Mouse (Mus musculus): Measurements from ENCODE around the gene Rgs3. TPM values are rescaled to one million over a fixed set of nuclear protein-coding genes. Genes with fewer than 3 reads are reported as not detected.

Gene Rgs3
- polyA plus RNA-seq, 1 experiment from 2014 or later, result 46.7 TPM

DNA sequence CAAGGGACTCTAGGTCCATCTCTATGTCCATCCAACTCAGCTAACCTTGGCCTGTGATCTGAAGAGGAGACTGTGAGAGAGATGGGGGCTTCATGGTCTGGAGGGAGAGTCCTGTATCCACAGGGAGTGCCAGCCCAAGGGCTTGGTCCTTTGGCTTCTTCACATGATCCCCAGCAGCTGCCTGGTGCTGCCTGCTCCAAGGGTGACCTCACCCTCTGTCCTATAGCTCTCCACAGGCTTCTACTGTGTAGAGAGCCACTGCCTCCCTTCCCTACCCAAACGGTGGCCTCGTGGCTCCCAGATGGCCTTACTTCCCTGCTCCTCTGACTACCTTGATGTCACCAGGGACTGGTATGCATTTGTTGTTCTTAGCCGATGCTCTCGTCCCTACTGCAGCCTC lies 92.6 kb downstream of the Rgs3 start:
- no peak overlapping the region for H3K4me3 ChIP-seq
- no peaks in the 10 kb centered on the region for H3K9me3 ChIP-seq
- H3K27ac ChIP-seq (replicated peaks), result no peak overlapping the region
- no peak overlapping the region for H3K9ac ChIP-seq (replicated peaks)
- no peaks in the 10 kb centered on the region for H3K36me3 ChIP-seq
- 83% methylated on average over 4 of the region's 4 CpGs for WGBS
- no peaks in the 10 kb centered on the region for H3K27me3 ChIP-seq
- peaks cover 12% of the 10 kb centered on the region; the same call in 1 of the 2 replicates for H3K4me1 ChIP-seq
- no peak overlapping the region for H3K4me2 ChIP-seq (replicated peaks)
- ATAC-seq (replicated peaks), result no peak

DNA sequence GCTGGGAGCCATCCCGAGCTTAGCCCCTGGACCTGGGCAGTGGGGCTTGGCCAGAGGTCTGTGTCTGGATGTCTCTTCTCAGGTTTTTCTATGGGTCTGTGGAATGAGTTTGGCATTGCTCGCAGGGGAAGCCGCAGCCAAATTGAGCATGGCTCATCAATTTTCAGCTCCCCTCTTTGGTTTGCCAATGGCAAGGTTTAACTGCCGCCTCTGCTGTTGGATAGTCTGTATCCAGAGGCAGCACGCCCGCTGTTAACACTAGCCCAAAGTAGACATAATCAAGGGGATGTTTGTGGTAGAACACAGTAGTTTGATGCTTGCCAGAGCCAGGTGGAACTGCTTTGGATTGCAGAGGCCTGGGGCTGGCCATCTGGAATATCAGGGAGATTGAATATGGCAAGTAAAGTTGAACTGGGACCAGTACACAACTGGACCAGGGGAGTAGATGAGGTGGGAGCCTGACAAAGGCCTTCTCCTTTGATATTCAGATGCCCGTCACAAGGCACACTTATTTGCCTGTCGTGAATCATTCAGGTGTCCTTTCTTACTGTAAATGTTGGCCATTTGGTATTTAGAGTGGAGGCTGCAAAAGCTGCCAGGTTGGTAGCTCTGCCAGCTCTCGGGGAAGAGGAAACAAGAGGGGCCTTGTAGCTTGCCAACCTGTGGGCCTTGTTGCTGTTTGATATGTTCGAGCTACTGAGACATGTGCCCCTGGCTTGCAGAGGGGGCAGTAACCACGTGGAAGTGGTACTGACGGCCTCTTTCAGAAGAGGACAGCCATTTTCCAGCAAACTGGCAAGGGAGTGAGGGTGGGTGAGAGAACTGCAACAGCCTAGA lies 93.5 kb downstream of the Rgs3 start:
- H3K4me3 ChIP-seq, result no peak overlapping the region
- no peaks in the 10 kb centered on the region for H3K9me3 ChIP-seq
- H3K4me2 ChIP-seq (replicated peaks), result no peak overlapping the region
- no peak for ATAC-seq (replicated peaks)
- peaks cover 12% of the 10 kb centered on the region; the same call in 1 of the 2 replicates for H3K4me1 ChIP-seq
- H3K9ac ChIP-seq (replicated peaks), result no peak overlapping the region
- 70% methylated on average over 12 of the region's 12 CpGs for WGBS
- no peaks in the 10 kb centered on the region for H3K36me3 ChIP-seq
- H3K27me3 ChIP-seq, result no peaks in the 10 kb centered on the region
- H3K27ac ChIP-seq (replicated peaks), result no peak overlapping the region

DNA sequence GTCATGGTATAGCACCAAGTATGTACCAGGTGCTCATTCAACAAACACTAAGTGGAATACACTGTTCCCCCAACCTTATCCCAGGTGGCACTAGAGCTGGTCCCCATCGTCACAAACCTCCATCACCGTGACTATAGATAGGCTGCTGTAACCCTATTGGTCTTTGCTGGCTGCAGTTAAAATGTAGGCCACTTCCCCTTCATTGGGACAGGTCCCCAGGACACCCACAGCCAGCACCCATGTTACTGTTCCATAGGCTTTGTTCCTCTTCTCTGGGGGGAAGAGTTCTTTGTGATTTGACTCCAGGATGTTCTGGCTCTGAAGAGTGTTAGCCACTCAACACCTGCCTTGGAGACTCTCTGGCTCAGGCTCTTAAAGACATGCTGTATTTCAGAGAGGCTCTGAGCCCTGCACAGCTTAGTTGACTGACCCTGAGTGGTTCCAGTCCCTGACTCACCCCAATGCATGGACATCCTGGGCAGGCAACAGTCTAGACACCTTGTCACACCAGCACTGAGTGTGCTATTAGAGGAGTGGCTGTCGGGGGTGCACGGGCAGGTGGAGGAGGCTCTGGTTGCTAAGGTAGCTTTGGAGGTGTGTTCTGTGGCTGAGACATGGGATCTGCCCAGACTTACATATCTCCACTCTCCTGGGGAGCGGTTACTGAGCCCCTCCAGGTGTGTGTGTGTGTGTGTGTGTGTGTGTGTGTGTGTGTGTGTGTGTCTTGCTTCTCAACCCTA lies 94.4 kb downstream of the Rgs3 start:
- Histone ChIP-seq H3K9ac (replicated peaks) (no peak overlapping the region), H3K9me3 (no peaks in the 10 kb centered on the region), H3K27me3 (no peaks in the 10 kb centered on the region), H3K36me3 (no peaks in the 10 kb centered on the region), H3K4me3 (no peak overlapping the region), H3K27ac (replicated peaks) (no peak overlapping the region), H3K4me2 (replicated peaks) (no peak overlapping the region), H3K4me1 (peaks cover 12% of the 10 kb centered on the region; the same call in 1 of the 2 replicates)
- ATAC-seq (replicated peaks), result no peak
- 92% methylated on average over 5 of the region's 5 CpGs for WGBS

DNA sequence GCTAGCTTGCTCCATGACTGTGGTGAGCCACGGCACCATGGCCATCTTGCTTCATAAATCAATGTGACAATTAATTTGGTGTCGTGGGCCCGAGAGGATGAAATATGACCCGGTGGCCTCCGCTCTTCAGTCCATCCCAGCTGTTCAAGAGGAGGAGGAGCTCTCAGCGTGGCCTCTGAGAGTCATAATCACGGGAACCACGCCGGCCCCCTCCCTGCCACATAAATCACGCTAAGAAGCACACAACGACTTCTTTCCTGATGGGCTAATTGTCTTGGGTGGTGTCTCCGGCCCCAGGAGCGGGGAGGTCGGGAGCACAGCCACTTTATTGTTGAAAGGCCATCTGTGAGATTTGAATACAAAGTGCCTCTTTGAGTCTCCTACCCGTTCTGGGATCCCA lies 99.6 kb downstream of the Rgs3 start:
- H3K36me3 ChIP-seq, result no peaks in the 10 kb centered on the region
- H3K4me2 ChIP-seq (replicated peaks), result no peak overlapping the region
- no peaks in the 10 kb centered on the region for H3K27me3 ChIP-seq
- no peak overlapping the region for H3K4me3 ChIP-seq
- no peak for ATAC-seq (replicated peaks)
- 50% methylated on average over 15 of the region's 15 CpGs for WGBS
- no peak overlapping the region for H3K27ac ChIP-seq (replicated peaks)
- peaks cover 31% of the 10 kb centered on the region for H3K4me1 ChIP-seq
- H3K9me3 ChIP-seq, result no peaks in the 10 kb centered on the region
- no peak overlapping the region for H3K9ac ChIP-seq (replicated peaks)

DNA sequence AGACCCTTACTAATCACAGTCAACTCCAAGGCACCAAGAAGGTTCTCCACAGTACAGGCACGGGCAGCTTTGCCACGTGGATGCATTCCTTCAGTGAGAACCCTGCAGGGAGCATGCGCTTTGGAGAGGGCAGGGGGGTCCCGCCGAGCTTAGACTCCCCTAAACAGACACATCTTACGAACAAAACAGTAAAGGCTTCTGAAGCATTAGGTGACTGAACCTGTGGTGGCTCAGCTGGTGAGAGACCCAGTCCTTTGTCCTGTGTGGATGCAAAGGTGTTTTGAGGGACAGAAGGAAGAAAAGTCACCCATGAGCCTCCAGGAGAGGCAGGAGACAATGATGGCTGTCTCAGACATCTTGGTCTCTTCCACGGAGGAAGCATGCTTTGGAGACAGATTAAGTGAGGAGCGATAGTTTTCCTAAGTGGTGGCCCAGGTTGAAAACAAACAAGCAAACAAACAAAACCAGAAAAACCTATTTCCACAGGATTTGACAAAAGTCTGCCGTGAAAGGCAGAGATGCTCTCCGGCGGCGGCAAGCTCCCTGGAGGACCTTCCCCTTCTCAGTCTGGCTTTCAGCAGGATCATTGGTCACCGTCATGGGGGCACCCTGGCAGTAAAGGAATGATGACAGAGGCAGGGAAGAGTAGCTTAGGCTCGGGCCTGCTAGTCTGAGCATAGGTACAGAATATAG lies 100.4 kb downstream of the Rgs3 start:
- H3K4me2 ChIP-seq (replicated peaks), result 0 out of 2 replicates have a peak overlapping the region, but pooled peaks have one; percentile 5
- no peaks in the 10 kb centered on the region for H3K9me3 ChIP-seq
- H3K9ac ChIP-seq (replicated peaks), result no peak overlapping the region
- no peak overlapping the region for H3K4me3 ChIP-seq
- no peak for ATAC-seq (replicated peaks)
- 13% methylated on average over 14 of the region's 14 CpGs for WGBS
- no peaks in the 10 kb centered on the region for H3K27me3 ChIP-seq
- H3K4me1 ChIP-seq, result peaks cover 31% of the 10 kb centered on the region
- H3K36me3 ChIP-seq, result no peaks in the 10 kb centered on the region
- peak overlapping the region; percentile 41; the same call in 1 of the 2 replicates for H3K27ac ChIP-seq (replicated peaks)

DNA sequence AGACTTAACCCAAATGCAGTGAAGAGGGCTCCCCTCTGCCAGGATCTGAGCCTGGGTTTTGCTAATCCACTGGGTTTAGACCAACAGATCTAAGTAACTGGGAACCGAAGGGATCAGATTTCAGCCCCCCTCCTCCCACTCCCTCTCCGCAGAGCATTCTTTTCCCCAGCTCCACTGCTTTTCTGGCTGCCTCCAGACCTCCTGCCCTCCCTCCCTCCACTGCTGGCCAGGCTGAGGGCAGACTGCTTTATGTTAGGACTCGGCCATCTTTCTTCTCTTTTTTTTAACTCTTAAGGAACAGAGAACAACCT lies 100.9 kb downstream of the Rgs3 start:
- H3K9ac ChIP-seq (replicated peaks), result no peak overlapping the region

DNA sequence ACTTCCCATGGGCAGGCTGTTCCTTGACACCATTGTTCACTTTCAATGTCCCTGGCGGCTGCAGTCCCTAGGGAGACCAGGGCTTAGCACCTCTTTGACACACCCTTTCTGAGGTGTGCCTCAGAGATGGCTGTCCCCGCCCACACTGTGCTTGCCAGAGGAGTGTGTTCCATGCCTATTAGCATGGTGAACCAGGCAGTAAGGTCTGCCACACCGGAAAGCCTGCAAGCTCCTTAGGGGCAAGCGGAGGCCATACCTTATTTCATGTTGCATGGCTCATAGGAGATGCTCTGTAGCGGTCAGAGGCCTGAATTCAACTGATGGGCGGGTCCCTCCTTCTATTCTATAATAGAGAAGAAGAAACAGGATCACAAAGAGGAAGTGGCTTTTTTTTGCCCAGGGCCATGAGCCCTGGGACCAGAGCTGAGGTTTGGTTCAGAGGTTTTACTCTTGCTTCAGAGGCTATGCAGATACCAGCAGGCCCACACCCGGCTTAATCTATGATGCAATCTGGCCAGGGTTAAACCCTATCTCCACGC lies 101.7 kb downstream of the Rgs3 start:
- Histone ChIP-seq H3K27ac (replicated peaks) (no peak overlapping the region), H3K4me1 (peaks cover 31% of the 10 kb centered on the region), H3K9me3 (no peaks in the 10 kb centered on the region), H3K36me3 (no peaks in the 10 kb centered on the region), H3K9ac (replicated peaks) (no peak overlapping the region), H3K4me2 (replicated peaks) (no peak overlapping the region), H3K27me3 (no peaks in the 10 kb centered on the region), H3K4me3 (no peak overlapping the region)
- no peak for ATAC-seq (replicated peaks)
- WGBS, result 81% methylated on average over 8 of the region's 8 CpGs

More for the DNA sequence above, 100.9 kb downstream of the Rgs3 start:
- ATAC-seq (replicated peaks), result peak; percentile 63
- H3K27me3 ChIP-seq, result no peaks in the 10 kb centered on the region
- no peak overlapping the region for H3K4me3 ChIP-seq
- peak overlapping the region; percentile 41 for H3K27ac ChIP-seq (replicated peaks)
- WGBS, result 0% methylated on average over 3 of the region's 3 CpGs
- H3K9me3 ChIP-seq, result no peaks in the 10 kb centered on the region
- peaks cover 31% of the 10 kb centered on the region for H3K4me1 ChIP-seq
- no peak overlapping the region for H3K4me2 ChIP-seq (replicated peaks)
- H3K36me3 ChIP-seq, result no peaks in the 10 kb centered on the region

DNA sequence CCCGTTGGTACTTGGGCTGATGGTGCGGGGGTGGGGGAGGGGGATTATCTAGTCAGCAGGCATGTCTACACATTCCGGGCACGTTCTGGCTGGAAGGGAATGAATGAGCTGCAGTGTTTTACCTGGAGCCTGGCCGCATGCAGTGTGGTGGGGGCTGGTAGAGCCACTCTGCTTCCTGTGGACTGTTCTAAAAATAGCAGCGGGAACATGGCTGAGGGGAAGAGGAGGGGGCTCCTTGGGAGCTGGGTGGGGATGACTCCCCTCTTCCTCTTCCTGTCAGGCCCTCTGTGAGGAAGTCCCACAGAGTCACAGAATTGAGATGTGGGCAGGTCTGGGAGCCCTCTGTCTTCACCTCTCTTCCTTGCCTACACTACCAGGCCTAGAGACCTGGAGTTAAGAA lies 103.7 kb downstream of the Rgs3 start:
- Histone ChIP-seq H3K9ac (replicated peaks) (no peak overlapping the region), H3K4me2 (replicated peaks) (no peak overlapping the region), H3K27ac (replicated peaks) (0 out of 2 replicates have a peak overlapping the region, but pooled peaks have one; percentile 21), H3K27me3 (no peaks in the 10 kb centered on the region), H3K36me3 (no peaks in the 10 kb centered on the region), H3K4me3 (no peak overlapping the region), H3K4me1 (peaks cover 31% of the 10 kb centered on the region), H3K9me3 (no peaks in the 10 kb centered on the region)
- WGBS, result 2% methylated on average over 6 of the region's 6 CpGs
- ATAC-seq (replicated peaks), result peak; percentile 72

DNA sequence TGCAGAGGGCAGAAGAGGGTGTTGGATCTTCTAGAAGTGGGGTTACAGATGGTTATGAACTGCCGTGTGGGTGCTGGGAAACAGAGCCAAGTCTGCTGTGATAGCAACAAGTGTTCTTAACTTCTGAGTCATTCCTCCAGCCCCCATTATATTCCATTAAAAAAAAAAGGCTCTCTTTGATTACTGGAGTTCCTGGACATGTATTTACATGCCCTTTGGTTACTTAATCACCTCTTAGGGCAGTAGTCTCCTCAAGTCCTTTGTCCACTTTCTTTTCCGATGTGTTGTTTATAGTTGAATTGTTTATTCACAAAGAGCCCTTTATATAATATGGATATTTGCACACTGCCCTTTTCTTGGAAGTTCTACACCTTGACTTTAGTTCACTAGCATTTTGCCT lies 106.2 kb downstream of the Rgs3 start:
- Histone ChIP-seq H3K4me2 (replicated peaks) (no peak overlapping the region), H3K36me3 (no peaks in the 10 kb centered on the region), H3K27me3 (no peaks in the 10 kb centered on the region), H3K4me1 (peaks cover 16% of the 10 kb centered on the region), H3K4me3 (no peak overlapping the region), H3K27ac (replicated peaks) (no peak overlapping the region), H3K9ac (replicated peaks) (no peak overlapping the region), H3K9me3 (no peaks in the 10 kb centered on the region)
- no peak for ATAC-seq (replicated peaks)
- 54% methylated on average over 2 of the region's 2 CpGs for WGBS

DNA sequence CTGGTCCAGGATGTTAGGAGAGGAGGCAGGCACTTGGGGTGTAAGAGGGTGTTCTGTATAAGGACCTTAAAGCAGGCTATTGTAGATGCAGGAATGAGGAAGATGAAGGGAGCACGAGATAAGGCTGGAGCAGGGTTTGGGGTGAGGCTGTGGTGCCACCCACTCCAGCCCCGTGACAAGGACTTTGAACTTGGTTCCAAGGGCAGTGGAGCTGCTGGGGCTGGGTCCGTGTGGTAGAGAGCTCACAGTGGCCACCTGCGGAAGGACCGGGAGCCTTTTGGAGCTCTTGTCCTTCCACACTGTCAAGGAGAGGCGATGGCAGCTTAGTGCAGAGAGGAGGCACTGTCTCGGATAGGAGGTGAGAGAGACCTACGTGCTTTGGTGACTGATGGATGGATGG lies 109.0 kb downstream of the Rgs3 start:
- no peaks in the 10 kb centered on the region for H3K27me3 ChIP-seq
- no peaks in the 10 kb centered on the region for H3K36me3 ChIP-seq
- H3K9me3 ChIP-seq, result no peaks in the 10 kb centered on the region
- H3K4me3 ChIP-seq, result no peak overlapping the region
- no peak for ATAC-seq (replicated peaks)
- no peak overlapping the region for H3K27ac ChIP-seq (replicated peaks)
- 93% methylated on average over 8 of the region's 8 CpGs for WGBS
- H3K4me2 ChIP-seq (replicated peaks), result no peak overlapping the region
- H3K9ac ChIP-seq (replicated peaks), result no peak overlapping the region
- peaks cover 5% of the 10 kb centered on the region; the same call in 1 of the 2 replicates for H3K4me1 ChIP-seq

DNA sequence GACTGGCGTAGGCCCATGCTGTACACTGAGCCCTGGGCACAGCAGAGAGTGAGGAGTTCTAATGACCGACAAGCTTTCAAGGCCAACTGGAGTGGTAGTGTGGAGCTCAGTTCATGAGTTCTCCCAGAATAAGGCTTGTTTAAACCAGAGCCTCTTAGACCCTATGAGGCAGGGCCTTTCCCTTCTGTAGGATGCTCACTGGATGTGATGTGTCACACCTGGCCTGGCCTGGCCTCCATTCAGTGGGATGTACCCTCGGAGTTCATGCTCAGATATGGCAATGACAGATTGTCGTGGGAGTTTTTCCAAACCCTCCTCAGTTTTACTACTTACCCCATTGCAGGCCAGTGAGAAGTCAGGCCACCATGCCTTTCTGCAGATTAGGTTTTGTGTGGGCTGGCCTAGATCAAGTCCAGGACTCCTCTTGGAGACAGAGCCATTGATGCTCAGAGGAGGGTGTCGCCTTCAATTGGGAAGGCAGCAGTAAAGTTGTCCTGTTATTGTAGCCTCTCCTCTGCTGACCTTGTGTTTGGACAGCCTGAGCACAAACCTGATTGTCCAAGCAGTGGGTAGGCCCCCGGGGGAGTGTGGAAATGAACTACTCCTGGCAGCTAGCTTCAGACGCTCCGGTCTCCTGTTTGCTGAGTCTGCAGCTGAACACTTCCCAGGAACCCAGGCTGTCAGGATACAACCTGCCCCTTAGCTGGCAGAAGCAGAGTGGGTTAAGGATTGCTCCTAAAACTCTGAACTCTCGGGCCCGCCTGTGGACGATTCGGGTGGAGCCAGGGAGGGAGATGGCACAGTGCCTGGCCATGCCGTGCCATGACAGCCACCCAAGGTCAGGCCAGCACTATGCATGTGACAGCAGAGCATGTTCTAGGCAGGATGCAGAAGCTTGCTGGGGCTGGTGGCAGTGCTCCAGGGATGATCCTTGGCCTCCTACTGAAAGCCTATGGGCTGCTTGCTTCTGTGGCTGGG lies 109.7 kb downstream of the Rgs3 start:
- Histone ChIP-seq H3K36me3 (no peaks in the 10 kb centered on the region), H3K27ac (replicated peaks) (no peak overlapping the region), H3K4me2 (replicated peaks) (no peak overlapping the region), H3K4me3 (no peak overlapping the region), H3K4me1 (0 out of 2 replicates have a peak, but pooled peaks cover 9% of the 10 kb centered on the region), H3K9ac (replicated peaks) (no peak overlapping the region), H3K27me3 (no peaks in the 10 kb centered on the region), H3K9me3 (no peaks in the 10 kb centered on the region)
- ATAC-seq (replicated peaks), result no peak
- 85% methylated on average over 13 of the region's 13 CpGs for WGBS

All from forebrain, embryonic 15.5 days (tissue).